Comparison of ENCODE assay signal across 1 mouse cellular context in the genomic region with DNA sequence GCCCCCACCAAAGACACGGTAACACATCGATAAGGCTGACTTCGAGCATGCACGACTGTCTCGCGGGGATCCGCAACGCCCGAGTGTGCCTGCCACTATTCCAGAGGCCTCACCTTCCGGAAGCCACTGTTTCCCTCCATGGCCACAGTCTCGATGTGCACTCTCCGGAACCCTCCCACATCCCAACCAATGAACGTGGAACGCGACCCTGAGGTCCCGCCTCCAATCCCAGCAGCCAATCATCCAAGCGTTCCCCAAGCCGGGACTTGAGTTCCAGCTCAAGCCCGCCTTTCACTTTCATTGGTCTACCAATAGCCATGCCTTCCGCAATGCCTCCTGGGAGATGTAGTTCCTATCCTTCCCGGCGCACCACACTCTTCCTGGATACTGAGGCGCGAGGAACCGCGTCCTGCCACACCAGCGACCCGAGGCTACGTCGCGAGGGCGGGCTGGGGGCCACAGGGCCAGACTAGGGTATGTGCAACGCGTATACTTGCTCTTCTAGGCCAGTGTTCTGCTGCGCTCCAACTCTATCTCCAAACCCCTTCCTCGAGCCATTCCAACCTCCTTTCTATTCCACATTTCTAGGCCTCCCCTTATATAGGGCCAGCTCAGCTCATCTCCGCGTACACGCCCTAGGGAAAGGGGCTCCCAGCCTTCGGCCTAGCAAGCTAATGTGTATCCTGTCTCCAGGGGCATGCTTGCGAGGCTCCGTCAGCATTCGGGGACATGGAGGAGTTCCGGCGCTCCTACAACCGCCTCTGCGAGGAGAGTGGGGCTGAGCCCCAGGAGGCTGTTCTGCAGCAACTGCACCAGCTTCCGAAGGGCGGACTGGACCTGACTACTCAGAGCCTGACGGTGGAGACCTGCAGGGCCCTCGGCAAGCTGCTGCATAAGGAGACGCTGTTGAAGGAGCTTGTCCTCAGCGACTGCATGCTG.
TF ChIP-seq lines count a peak whose summit lies in the region.

A gene (minus strand): TSS at position 159 of the 939 bp plus-strand sequence.
A gene (plus strand): TSS at position 346 of the 939 bp plus-strand sequence.

TF ChIP-seq in CH12.LX, 34 proteins besides CTCF, POLR2A, EP300 and RAD21 (continued from another document):
- peak; percentile 77; the same call in 1 of the 2 replicates for TF ChIP-seq TBP (conservative IDR thresholded peaks at IDR 0.05; ENCODE audit: low read depth, low read length)
- 0 out of 2 replicates have a peak, but pooled peaks have one; percentile 46 for TF ChIP-seq MAZ (IDR thresholded peaks at IDR 0.05; ENCODE audit: low read depth, low read length)
- no peak for TF ChIP-seq MAFK (IDR thresholded peaks at IDR 0.05; ENCODE audit: insufficient replicate concordance, low read length)
- TF ChIP-seq ELF1 (IDR thresholded peaks at IDR 0.05; ENCODE audit: low read depth, low read length) = peak; percentile 100
- no peak for TF ChIP-seq CHD1 (IDR thresholded peaks at IDR 0.05; ENCODE audit: low read depth, low read length)
- TF ChIP-seq USF1 (IDR thresholded peaks at IDR 0.05; ENCODE audit: low read depth, low read length) = peak; percentile 43; the same call in 1 of the 2 replicates
- TF ChIP-seq UBTF (IDR thresholded peaks at IDR 0.05; ENCODE audit: low read depth, low read length) = no peak; the same call in 1 of the 2 replicates
- no peak for TF ChIP-seq ZC3H11A (IDR thresholded peaks at IDR 0.05; ENCODE audit: low read depth, low read length)
- no peak for TF ChIP-seq PAX5 (IDR thresholded peaks at IDR 0.05; ENCODE audit: low read length)
- peak; percentile 92 for TF ChIP-seq MAX (IDR thresholded peaks at IDR 0.05; ENCODE audit: low read length)
- TF ChIP-seq KAT2A (IDR thresholded peaks at IDR 0.05; ENCODE audit: insufficient replicate concordance, low read length) = peak; percentile 99
- no peak; the same call in none of the 2 replicates for TF ChIP-seq IRF4 (IDR thresholded peaks at IDR 0.05; ENCODE audit: low read depth, low read length)
- TF ChIP-seq MYC (IDR thresholded peaks at IDR 0.05; ENCODE audit: low read depth, low read length) = peak; percentile 74
- no peak for TF ChIP-seq BHLHE40 (IDR thresholded peaks at IDR 0.05; ENCODE audit: low read depth, low read length)
- TF ChIP-seq POLR2AphosphoS2 (IDR thresholded peaks at IDR 0.05; ENCODE audit: low read depth, low read length) = no peak; the same call in 1 of the 2 replicates
- no peak for TF ChIP-seq USF2 (conservative IDR thresholded peaks at IDR 0.05; ENCODE audit: low read depth, low read length)
- TF ChIP-seq ZKSCAN1 (IDR thresholded peaks at IDR 0.05; ENCODE audit: borderline replicate concordance, low read depth, low read length) = no peak
- peak; percentile 66; the same call in 1 of the 2 replicates for TF ChIP-seq MEF2A (IDR thresholded peaks at IDR 0.05; ENCODE audit: borderline replicate concordance, low read depth, low read length)
- peak; percentile 88; the same call in 1 of the 2 replicates for TF ChIP-seq GABPA (IDR thresholded peaks at IDR 0.05; ENCODE audit: insufficient replicate concordance, low read depth, low read length)
- peak; percentile 84 for TF ChIP-seq ZMIZ1 (IDR thresholded peaks at IDR 0.05; ENCODE audit: low read depth, low read length)
- peak; percentile 61 for TF ChIP-seq NRF1 (IDR thresholded peaks at IDR 0.05; ENCODE audit: low read depth, low read length)
- TF ChIP-seq HCFC1 (IDR thresholded peaks at IDR 0.05; ENCODE audit: low read depth, low read length) = peak; percentile 100
- 0 out of 2 replicates have a peak, but pooled peaks have one; percentile 3 for TF ChIP-seq JUN (IDR thresholded peaks at IDR 0.05; ENCODE audit: insufficient read depth, low read depth, low read length)
- TF ChIP-seq ZNF384 (IDR thresholded peaks at IDR 0.05; ENCODE audit: low read depth, low read length) = no peak
- TF ChIP-seq ETS1 (conservative IDR thresholded peaks at IDR 0.05; ENCODE audit: low read depth, low read length) = no peak
- TF ChIP-seq NELFE (IDR thresholded peaks at IDR 0.05; ENCODE audit: low read depth, low read length) = peak; percentile 89
- no peak for TF ChIP-seq JUND (conservative IDR thresholded peaks at IDR 0.05; ENCODE audit: low read depth, low read length)
- peak; percentile 98 for TF ChIP-seq E2F4 (IDR thresholded peaks at IDR 0.05; ENCODE audit: insufficient replicate concordance, low read depth, low read length)
TF ChIP-seq in CH12.LX: peak in this region for 19.
